Mouse (Mus musculus): ENCODE data around the gene Lcor.

DNA sequence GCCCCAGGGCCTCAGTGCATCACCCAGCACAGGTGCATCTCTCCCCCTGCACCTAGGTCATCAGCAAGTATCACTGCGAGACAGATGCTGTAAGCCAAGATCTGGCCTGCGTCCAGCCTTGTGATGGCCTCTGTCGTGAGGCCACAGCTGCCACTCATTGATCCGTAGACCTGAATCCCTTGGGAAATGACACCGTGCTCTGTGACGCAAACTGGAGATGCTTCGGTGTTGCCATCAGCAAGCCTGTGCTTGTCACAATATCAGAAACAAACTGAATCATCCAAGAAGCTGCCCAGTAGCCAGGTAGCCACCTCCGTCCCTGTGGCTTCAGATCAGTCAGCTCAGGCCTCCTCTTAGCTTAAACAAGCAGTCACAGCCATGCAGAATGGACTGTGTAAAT, 107.2 kb downstream of the Lcor start:
- TF ChIP-seq CTCF (IDR thresholded peaks at IDR 0.05; ENCODE audit: extremely low read depth, insufficient read depth, insufficient read length, insufficient replicate concordance) (no peak), POLR2A (IDR thresholded peaks at IDR 0.05; ENCODE audit: low read depth, low read length) (no peak)
